Mouse (Mus musculus) retina, embryonic 14.5 days (tissue): Measurements from ENCODE around the gene Fgfr2.
A peak's percentile ranks its signal among the peaks of the same experiment; 100 is the strongest.

Source experiments
- DNase-seq: peaks from one replicate; pipeline ENCODE4 v3.0.0-alpha.2; 2015; ENCODE audit warnings: low spot score

Gene Fgfr2

DNA sequence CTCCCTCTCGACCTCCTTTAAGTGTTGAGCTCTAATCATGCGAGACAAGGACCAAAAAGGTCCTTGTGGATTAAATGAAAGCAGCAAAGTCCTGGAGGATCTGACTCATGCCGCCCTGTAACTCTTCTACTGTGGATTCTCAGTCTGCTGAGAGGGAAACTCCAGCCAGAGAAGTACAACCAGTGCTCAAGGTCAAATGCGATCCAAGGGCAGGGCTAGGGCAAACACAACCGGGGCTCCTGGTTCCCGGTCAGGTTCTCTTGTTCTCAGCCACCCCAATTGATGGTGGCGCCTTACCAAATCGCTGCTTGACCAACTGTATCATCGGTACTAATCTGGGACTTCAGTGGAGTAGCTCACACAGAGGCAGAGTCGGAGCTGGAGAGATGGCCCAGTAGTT, 322.3 kb downstream of the Fgfr2 start:
- no peak for DNase-seq

DNA sequence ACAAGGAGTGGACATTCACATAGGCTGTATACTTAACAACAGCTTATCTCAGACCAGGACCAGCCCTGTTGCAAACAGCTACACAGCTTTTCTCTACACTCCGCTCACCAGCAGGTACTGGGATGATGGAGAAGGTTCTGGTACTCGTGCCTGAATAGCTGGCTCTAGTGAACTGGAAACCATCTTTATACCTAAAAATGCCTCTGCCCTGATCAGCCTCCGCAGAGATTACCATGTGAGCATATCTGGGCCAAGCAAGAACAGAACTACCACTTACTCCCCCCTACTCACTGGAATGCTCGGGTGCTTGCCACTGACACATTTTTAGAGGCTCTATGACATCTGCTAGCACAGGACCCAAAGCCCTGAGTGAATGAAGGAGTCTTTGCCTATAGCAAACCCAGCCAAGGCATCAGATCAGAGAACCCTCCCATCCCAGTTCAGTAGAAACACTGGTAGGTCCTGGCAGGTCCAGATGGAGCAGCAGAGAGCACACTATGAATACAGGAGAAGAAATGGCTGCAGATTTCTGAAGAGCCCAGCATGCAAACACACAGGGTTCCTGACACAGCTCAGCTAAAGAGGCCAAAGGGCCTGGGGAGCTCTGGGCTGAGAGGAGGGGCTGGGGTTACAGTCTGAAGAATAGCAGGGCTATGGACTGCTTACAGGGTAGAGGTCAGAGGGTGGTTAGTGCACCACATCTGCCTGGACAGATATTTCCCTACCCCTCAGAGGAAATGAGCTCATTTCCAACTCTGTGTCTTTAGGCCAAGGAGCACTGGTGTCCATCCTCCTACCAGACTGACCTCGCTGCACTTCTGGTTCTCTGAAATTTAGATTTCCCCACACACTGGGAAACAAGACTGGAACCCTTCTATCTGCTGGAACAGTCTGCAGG, 323.8 kb downstream of the Fgfr2 start:
- no peak for DNase-seq

DNA sequence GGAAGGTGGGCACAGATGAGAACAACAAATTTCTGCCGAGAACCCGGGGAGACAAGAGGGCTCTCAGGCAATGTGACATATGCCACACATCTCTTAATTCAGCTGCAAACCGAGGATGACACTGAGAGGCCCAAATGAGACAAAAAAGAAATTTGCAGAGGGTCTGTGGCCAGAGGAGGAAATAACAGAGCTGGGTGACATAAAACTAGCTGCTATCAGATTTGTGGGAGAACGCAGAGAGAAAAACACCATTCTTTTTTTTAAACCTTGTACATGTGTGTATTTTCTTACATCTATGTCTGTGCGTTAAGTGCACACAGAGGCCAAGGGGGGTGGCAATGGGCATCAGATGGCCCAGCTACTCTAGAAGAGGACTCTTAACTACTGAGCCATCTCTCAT, 328.0 kb downstream of the Fgfr2 start:
- no peak for DNase-seq

DNA sequence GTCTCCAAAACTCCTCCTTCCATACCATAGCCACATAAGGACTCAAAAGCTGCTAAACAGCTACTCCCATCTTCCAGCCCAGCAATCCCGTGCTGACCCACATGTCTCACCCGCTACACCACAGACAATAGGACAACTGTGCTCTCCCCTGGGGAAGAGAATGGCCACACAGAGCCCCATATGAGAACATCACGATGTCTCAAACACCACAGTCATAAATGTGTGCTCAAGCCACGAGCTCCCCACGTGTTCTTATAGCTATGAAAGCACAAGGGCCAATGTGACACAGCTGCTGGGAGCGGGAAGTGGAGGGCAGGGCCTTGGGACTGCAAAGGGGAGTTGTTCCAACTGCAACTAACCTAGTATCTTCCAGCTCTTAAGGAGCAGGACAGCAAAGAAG, 329.7 kb downstream of the Fgfr2 start:
- DNase-seq, result no peak

- DNase-seq, result no peak
Measured at GRCm38 (mm10) chr7:132790447-132791219, 332.5 kb downstream of the Fgfr2 start.

DNA sequence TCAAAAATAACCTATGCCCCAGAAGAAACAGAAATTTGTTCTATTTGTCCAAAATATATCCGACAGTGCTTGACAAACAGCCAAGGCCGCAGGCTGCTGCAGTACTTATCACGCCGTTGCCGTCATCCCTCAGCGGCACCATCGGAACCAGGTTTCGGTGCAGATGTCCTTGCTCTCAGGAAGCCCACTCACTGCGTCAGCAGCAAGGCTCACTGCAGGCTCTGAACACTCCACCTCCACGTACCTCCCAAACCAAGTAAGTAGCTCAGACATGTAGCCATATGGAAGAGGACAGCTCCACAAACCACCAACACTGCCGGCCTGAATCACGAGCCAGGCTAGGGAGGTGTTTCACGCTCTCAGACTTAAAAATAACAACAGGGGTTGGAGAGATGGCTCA, 334.3 kb downstream of the Fgfr2 start:
- no peak for DNase-seq

DNA sequence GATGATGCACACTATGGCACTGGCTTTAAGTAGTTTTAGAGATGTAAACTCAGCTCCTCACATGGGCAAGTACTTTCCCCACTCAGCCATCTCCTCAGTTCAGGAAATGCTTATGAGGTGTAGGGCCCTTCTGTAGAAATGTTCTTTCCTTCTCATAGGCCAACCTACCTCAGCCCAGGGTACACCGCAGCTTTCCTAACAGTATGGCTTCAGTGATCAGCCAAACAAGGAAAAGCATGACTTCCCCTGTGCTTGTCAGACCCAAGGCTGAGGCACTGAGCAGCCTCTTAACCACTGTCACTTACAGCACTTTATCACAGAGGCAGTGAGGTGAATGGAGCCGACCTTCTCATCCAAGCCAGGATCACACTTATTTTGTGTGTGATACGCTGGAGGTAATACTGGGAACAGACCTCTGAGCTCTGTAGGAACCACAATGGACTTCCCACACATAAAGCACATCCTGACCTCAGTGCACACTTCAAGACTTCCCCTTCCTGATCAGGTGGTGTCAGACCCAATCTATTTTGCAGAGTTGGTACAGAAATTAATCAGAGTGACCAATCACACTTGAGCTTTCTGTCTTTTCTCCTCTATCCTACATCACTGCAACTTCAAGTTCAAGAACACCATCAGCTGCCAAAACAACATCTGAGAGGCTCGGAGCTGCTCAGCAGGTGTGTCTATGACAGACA, 335.5 kb downstream of the Fgfr2 start:
- DNase-seq, result no peak

DNA sequence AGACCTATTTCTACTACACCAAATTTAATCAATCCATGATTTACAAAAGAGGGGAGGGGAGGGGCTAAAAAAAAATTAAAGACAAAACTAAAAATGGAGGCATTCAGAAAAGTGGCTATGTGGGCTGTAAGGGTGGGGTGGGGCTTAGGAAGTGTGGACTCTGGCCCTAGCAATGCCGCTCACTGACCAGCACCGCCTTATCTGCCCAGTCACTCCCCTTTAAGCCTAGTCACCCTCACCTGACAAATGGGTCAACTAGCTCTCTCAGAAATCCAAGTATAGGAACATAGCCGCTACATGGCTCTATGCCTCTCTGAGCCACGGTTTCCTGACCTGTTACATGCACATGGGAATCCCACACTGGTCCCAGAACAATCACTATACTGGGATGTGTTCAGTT, 336.1 kb downstream of the Fgfr2 start:
- DNase-seq, result no peak

DNA sequence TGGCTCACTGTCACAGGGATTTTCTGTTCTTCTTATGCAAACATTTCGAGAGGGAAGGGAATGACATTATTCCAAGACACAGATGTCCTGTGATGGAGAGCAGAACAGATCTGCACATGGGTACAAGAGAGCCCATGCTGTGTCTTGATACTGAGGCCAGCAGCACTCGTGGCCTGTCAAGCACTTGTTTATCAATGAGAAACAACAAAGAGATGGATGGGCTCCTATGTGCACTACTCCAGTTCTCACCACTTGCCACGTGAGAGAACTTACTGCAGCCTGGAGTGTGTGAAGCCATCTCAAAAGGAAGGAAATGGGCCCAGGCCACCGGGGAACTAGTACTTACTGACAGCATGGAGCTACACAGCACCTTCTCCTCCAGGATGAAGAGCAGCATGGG, 336.6 kb downstream of the Fgfr2 start:
- no peak for DNase-seq

- no peak for DNase-seq
Measured at GRCm38 (mm10) chr7:132786011-132786410, 337.1 kb downstream of the Fgfr2 start.

GRCm38 (mm10) chr7:132784101-132784500, 339.0 kb downstream of the Fgfr2 start:
- no peak for DNase-seq

DNA sequence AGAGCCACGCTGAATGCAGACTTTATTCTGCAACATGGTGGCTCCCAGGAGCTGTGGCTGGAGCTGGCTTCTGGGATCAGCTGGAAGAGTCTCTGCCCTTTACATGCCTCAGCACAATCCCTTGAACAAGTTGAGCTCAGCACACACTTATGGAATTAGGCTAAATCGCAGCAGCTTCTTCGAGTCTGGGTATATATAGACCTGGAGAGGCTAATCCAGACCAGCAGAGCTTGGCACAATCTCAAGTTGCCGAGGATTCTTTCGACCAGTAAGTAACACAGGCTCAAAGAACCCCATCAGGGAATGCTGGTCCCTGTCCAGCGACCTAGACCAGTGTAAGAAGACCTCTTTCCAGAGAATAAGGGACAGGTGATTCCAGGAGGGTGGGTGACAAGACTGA, 341.3 kb downstream of the Fgfr2 start:
- DNase-seq, result no peak

DNA sequence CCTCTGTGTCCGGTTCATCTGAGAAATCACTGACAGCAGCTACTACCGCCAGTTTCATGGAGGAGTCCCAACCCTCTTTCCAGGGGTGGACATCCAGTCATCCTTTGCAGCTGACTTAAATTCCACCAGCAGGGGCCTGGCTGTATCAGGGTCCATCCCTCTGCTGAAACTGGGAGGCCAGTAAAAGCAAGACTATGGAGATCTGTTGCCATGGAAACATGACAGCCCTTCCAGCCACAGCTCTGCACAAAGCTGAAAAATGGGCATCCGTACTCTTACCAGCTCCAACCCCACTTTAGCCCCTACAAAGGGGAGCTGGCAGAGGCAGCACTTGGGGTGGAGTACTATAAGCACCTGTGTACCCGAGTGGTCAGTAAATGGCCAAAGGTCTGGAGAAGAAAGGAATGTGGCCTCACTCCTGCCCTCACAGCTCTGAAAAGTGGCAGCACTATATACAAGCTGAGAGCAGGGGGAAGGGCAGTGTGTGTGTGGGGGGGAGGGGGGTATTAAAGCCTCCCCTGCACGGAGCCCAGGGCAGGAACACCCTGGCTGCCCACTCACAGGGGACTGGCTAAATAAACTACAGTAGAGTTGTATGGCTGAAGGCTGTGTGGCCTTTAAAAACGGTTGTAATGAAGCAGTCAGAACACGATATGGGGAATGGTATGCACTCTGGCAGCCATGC, 341.9 kb downstream of the Fgfr2 start:
- DNase-seq, result peak; percentile 43

GRCm38 (mm10) chr7:132780611-132781010, 342.5 kb downstream of the Fgfr2 start:
- DNase-seq, result peak; percentile 35

- no peak for DNase-seq
Measured at GRCm38 (mm10) chr7:132778630-132779029, 344.5 kb downstream of the Fgfr2 start.

DNA sequence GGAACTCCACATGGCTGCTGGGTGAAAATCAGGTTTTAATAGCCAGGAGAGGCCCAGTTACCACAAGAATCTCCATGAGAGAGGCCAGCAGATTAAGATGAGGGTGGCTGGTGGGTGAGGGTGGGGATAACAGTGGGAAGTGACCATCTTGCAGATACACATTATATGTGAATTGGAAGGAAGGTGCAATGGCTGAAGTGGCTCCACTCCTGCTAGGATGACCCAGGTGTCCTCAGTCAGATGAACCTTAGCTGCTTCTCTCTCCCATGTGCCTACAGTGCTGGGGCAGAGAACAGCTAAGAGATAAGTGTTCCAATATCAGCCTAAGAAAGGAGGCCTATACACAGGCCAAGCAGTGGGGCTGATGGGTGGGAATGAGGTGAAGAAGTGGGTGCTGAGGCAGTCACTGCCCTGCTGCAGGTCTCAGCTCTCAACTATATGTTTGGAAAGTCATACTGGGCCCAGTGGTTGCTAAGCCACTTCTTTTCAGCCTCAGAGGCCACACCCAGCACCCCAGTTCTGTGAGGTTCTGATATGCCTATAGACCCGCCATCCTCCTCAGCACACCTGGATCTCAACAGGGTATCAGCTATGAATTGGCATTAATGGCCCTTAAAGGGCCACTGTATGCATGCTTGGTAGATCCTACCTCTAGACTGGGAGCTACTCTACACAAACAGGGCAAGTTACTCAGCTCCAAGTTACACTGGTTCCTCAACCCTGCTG, 345.3 kb downstream of the Fgfr2 start:
- no peak for DNase-seq

GRCm38 (mm10) chr7:132777117-132777516, 346.0 kb downstream of the Fgfr2 start:
- DNase-seq, result no peak

DNA sequence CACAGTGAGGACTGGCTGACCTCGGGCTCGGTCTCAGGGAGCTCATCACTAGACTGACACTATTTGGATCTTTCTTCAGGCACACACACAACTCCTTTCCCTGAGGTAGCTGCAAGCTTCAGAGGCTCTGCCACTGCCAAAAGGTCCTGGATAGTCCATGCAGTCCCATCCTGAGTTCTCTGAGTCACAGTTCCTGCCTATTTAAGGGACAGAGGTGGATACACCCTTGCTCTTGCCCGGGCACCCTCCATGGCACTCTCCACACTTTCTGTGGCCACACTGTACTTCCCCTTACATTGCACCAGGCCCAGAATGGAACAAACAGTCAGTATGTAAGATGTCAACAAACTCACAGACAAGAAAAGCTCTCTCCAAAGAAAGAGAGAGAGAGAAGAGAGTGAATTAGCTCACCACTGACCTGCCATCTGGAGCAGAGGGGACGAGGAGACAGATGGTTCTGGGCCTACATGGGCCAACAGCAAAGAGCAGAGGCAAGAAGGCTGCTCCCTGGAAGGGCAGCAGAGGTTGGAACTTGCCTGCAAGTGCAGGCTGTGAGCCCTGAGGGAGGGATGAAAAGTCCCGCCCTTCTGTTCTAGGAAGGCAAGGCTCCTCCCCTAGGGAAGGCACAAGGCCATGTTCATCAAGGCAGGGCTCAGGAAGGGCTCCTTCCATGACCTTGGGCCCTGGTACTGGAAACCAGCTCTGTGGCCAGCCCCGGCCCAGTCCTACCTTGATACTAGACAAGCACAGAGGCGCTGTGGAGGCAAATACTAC, 346.6 kb downstream of the Fgfr2 start:
- DNase-seq, result no peak

DNA sequence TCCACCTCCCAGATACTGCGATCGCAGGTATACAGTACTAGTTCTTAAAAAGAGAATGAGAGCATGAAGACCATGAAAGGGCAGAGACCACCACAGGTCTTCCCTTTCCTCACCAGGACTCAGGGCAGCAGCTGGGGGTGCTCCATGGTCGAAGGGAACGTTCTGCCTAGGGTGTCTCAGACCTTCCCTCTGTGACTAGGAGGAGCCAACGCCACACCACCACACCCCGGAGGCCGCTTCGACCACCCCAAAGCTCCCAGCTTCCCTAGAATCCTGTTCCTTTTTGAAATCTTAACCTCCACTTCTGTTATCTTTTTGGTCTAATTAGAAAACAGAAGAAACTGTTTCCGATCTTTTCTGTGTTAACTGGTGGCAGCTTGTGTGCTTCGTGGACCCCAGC, 347.2 kb downstream of the Fgfr2 start:
- no peak for DNase-seq

- DNase-seq, result no peak
Measured at GRCm38 (mm10) chr7:132775333-132775732, 347.8 kb downstream of the Fgfr2 start.
